Mouse (Mus musculus): ENCODE measurements around the gene Nav3.

DNA sequence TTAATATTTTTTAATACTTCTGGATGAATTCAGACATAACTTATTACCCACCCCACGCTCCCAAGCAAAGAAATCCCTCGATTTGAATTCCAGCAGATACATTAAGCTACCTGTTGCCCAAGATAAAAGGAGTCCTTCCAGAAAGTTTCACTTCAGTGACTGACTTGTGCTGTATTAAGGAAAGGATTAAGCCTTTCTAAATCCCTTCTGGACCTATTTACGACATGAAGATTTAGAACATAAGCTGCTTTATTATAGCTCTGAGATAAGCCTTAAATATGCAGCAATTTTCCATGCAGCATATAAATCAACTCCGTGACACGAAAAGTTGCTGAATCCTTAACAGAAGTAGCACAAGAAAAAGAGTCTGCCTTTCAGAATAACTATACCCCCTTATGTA, 732.4 kb downstream of the Nav3 start:
- no peak for TF ChIP-seq CTCF (IDR thresholded peaks at IDR 0.05; ENCODE audit: low read depth)
- TF ChIP-seq EP300 (IDR thresholded peaks at IDR 0.05; ENCODE audit: low read depth) = no peak
